Mouse (Mus musculus) kidney, postnatal 14 days (tissue): ENCODE data around the gene Lman2.

Source experiments
- DNase-seq: peaks from one replicate; pipeline ENCODE4 v3.0.0; 2022; ENCODE audit warnings: mixed read lengths

Gene Lman2

GRCm38 (mm10) chr13:55322130-55322825 lies 40.3 kb downstream of the Lman2 start:
- peak; percentile 81 for DNase-seq

DNA sequence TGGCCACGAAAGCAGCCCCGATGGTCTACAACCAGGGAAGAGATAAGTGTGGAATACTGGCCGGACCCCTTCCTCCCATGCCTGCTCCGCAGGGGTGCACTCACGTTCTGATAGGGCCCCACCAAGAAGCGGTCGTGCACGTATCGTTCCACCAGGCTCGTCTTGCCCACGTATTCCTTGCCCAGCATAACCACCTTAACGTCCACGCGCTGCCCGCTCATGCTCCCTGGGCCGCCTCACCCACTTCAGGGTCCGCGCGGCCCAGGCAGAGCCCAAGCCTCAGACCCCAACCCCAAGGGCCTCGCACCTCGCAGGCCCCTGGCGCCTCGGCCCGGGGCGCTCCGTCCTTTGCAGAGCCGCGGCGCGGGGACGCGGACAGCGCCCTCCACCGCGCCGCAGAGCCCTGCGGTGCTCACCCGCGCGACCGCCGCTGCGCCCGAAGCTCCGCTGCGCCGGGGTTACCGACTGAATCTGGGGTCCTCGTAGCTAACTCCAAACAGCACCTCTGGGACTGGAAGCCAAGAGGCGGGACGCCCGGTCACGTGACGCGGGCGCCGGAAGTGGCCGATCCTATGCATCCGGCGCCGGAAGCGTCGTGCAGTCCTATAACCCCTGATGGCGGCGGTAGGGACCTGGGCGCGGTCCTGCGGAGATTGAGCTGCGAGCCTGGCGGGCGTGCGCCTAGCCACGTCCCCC lies 41.0 kb downstream of the Lman2 start, which contains the start of gene Rab24:
Gene Rab24, minus strand, starts transcription at position 513 of the 696 bp plus-strand sequence.
- peak; percentile 94 for DNase-seq

DNA sequence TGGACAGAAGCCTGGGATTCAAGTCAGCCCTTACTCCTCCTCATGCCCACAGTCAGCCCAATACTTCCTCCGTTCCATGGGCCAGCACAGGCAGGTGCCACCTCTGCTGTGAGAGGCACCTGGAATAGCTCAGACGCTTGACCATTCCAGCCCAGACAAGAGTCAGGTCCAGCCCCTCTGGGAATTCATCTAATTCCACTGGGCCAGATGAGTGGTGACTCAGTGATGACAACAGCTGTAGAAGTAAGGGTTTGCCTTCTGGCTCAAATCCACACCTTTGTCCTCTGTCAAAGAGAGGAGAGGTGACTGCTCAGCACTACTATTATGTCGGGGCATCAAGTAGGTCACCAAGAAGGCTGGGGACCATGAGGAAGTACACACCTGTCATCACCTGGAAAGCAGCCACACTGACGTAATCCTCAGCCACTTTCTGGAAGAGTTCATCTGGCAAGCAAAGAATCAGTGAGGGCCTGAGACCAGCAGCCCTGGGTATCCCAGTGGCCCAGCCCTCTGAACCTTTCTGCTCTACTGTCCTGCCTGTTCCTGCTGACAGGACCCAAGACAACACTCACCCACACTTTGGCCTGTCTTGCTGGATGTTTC lies 42.6 kb downstream of the Lman2 start, which contains the start of gene Prelid1:
Gene Prelid1, plus strand, starts transcription at position 570 of the 603 bp plus-strand sequence.
- no peak for DNase-seq

- no peak for DNase-seq
These were observed 44.2 kb downstream of the Lman2 start for GRCm38 (mm10) chr13:55318351-55318750.

DNA sequence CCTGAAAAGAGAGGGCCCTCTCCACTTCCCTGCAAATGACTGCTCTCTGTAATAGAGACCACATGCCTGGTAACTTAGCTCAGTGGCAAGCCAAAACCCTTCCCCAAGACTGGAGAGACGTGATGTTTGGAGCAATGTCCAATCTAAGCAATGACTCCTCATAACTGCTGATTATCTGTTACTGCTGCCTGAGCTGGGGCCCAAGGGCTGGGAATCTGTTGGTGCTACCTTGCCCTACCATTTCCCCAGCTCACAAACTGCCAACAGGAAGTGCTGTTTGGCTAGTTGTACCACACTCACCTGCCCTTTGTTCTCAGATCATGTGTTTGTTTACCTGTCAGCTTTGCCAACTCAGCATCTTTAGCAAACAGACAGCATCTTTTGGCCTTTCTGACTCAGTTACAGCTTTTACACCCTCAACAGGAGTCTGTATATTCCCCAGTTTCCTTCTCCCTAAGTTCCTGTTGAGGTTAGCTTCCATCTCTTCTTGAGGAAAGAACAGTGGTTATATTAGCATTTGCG lies 47.6 kb downstream of the Lman2 start:
- no peak for DNase-seq

- no peak for DNase-seq
These were observed 49.5 kb downstream of the Lman2 start for GRCm38 (mm10) chr13:55313051-55313450.

DNA sequence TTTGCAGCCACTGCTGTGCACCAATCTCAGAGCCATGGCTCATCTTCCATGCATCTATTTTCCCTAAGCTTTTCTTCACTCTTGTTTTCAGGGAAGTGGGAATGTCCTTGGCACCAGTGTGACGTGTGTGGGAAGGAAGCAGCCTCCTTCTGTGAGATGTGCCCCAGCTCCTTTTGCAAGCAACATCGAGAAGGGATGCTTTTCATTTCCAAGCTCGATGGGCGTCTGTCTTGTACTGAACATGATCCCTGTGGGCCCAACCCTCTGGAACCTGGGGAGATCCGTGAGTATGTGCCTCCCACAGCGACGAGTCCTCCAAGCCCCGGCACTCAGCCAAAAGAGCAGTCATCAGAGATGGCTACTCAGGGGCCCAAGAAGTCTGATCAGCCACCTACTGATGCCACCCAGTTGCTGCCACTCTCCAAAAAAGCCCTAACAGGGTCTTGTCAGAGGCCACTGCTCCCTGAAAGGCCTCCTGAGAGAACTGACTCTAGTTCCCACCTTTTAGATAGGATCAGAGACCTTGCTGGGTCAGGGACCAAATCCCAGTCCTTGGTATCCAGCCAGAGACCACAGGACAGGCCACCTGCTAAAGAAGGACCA lies 50.5 kb downstream of the Lman2 start:
- no peak for DNase-seq

DNA sequence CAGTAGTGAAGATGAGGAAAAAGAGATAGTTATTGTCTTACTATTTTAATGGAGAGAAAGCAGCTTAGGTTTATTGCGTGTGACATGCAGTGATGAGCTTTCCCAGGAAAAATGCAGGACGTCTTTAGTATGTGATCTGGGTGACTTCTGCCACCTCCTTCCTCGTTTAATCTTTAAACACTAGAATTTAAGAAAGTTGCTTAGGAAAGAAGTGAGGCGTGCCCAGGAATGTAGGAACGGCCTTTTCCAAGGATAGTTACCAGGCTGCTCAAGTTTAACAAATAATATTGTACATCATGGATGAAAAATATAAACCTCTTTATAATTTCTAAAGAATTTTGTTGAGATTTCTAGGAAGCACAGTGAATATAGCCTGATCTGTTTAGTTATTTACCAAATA lies 61.7 kb downstream of the Lman2 start:
- no peak for DNase-seq

DNA sequence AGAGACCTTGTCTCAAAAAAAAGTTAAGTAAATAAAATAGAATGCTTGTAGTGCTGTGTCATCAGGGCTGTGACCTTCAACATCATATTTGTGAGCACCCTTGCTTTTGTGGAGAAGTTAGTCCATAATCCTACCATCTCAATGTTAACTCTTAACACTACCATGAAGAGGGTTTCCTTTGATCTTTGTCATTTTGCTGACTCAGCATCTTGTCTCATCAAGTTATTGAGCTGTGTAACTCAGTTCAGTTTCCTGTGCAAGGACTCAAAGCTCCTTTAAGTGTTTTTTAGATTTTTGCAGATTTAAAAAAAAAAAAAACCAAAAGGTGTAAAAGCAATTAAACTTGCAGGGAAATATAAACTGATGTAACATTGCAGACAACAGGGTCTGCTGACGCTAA lies 65.8 kb downstream of the Lman2 start:
- DNase-seq: no peak
